Mouse (Mus musculus): ENCODE data around the gene Reln.

DNA sequence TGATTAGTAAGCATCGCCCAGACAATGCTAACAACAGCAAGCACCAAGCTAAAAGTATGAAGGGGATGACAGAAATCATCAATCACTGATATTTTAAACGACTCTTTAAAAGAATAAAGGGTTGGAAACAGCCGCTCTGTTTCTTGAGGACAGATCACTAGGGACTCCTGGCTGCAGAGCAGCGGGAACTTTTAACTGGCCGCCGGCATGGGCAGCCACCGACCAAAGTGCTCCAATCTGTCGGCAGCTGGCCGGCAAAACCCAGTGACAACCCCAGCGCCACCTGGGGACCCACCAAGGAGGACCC, 1.0 kb downstream of the Reln start:
- no peak for TF ChIP-seq POLR2A (IDR thresholded peaks at IDR 0.05; ENCODE audit: extremely low read depth, insufficient read depth, low read length)
- no peak for TF ChIP-seq CTCF (IDR thresholded peaks at IDR 0.05; ENCODE audit: extremely low read depth, insufficient read depth, low read length)
